In the genomic region with DNA sequence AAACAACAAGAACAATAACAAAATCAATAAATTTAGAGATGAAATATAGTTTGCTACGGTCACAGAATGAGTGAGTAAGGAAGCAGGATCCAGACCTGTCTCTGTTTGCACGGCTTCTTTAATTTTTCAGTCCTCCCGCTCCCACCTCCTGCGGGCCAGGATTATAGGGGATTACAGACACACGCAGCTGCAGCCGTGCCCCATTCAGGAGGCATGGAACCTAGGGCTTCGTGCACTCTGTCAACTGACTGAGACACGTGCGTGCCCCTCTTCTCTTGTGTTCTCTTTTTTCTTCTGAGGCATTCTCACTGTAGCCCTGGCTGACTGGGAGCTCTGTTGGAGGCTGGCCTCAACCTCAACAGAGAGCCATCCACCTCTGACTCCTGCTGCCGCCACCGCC, we compare ENCODE assay signal across 14 mouse cellular contexts. TPM values are rescaled to one million over a fixed set of nuclear protein-coding genes. Genes with fewer than 3 reads are reported as not detected.
DNase-seq lines count a peak whose midpoint lies in the region; ATAC-seq and TF ChIP-seq lines count a peak whose summit lies in the region.
"Had no signal": no experiment of that assay in that cellular context is flagged by ENCODE, and none has a peak within 500 bp of the region (broad histone marks: within the 10 kb centered on the region; RNA-seq: fewer than 3 reads in every experiment).

No protein-coding gene starts in this region.

- no peak for DNase-seq in heart, postnatal 10 days
- DNase-seq in midbrain, embryonic 10.5 days (ENCODE audit: low spot score): peak; percentile 45
- DNase-seq in midbrain, postnatal 0 days (ENCODE audit: low spot score): no peak
- DNase-seq in midbrain, embryonic 11.5 days (ENCODE audit: low spot score, missing footprints): peak; percentile 85
- peak; percentile 14 for DNase-seq in thymus, postnatal 25 days
- DNase-seq in layer of hippocampus, postnatal 14 days (ENCODE audit: low spot score in 2 of 2): no peak
- DNase-seq in ovary, postnatal 10 days (ENCODE audit: low spot score): no peak
- DNase-seq: adrenal gland, postnatal 36 days; cerebellum, adult 2 months; gastrocnemius, postnatal 14 days; kidney, adult 11 months; layer of hippocampus, postnatal 36 days; lung, adult 2 months had no signal

- peaks cover 39% of the 10 kb centered on the region for H3K4me1 ChIP-seq in heart, embryonic 12.5 days (replicated peaks)
- peaks cover 46% of the 10 kb centered on the region for H3K4me1 ChIP-seq in midbrain, embryonic 10.5 days
- peaks cover 10% of the 10 kb centered on the region for H3K4me1 ChIP-seq in midbrain, postnatal 0 days (ENCODE audit: insufficient read depth, low read length)
- peaks cover 19% of the 10 kb centered on the region for H3K4me1 ChIP-seq in midbrain, embryonic 11.5 days (ENCODE audit: control insufficient read depth, insufficient read depth, low read length)

- H3K36me3 ChIP-seq in heart, embryonic 12.5 days: peaks cover 16% of the 10 kb centered on the region
- peaks cover 37% of the 10 kb centered on the region for H3K36me3 ChIP-seq in midbrain, embryonic 10.5 days
- no peaks in the 10 kb centered on the region for H3K36me3 ChIP-seq in midbrain, postnatal 0 days (ENCODE audit: insufficient read depth, low read length)
- no peaks in the 10 kb centered on the region for H3K36me3 ChIP-seq in midbrain, embryonic 11.5 days (ENCODE audit: control insufficient read depth, insufficient read depth, low read length)

- no peaks in the 10 kb centered on the region for H3K9me3 ChIP-seq in heart, embryonic 12.5 days (replicated peaks)
- H3K9me3 ChIP-seq in midbrain, embryonic 10.5 days (replicated peaks): no peaks in the 10 kb centered on the region
- H3K9me3 ChIP-seq in midbrain, postnatal 0 days (ENCODE audit: low read length): no peaks in the 10 kb centered on the region
- no peaks in the 10 kb centered on the region for H3K9me3 ChIP-seq in midbrain, embryonic 11.5 days (ENCODE audit: control insufficient read depth, low read length)

- no peak for ATAC-seq in heart, embryonic 12.5 days (ENCODE audit: insufficient number of reproducible peaks, low FRiP score)
- ATAC-seq in midbrain, postnatal 0 days (ENCODE audit: low FRiP score): no peak
- no peak for ATAC-seq in midbrain, embryonic 11.5 days (ENCODE audit: low FRiP score)

- H3K9ac ChIP-seq in heart, embryonic 12.5 days: peak overlapping the region; percentile 34; the same call in 1 of the 2 replicates
- no peak overlapping the region for H3K9ac ChIP-seq in midbrain, postnatal 0 days (replicated peaks; ENCODE audit: low read length, poor library complexity, severe bottlenecking)
- no peak overlapping the region for H3K9ac ChIP-seq in midbrain, embryonic 11.5 days (ENCODE audit: low read length)

- H3K27ac ChIP-seq in heart, embryonic 12.5 days (ENCODE audit: poor library complexity, severe bottlenecking): no peak overlapping the region
- peak overlapping the region; percentile 50 for H3K27ac ChIP-seq in midbrain, embryonic 10.5 days (replicated peaks)
- no peak overlapping the region for H3K27ac ChIP-seq in midbrain, postnatal 0 days (ENCODE audit: low read depth, low read length)
- H3K27ac ChIP-seq in midbrain, embryonic 11.5 days (ENCODE audit: low read depth, low read length): no peak overlapping the region

- H3K27me3 ChIP-seq in heart, embryonic 12.5 days (replicated peaks): no peaks in the 10 kb centered on the region
- H3K27me3 ChIP-seq in midbrain, embryonic 10.5 days (ENCODE audit: low read depth, poor library complexity, severe bottlenecking): no peaks in the 10 kb centered on the region; the same call in 1 of the 2 replicates
- H3K27me3 ChIP-seq in midbrain, postnatal 0 days (ENCODE audit: insufficient read depth, low read length): no peaks in the 10 kb centered on the region
- no peaks in the 10 kb centered on the region for H3K27me3 ChIP-seq in midbrain, embryonic 11.5 days (ENCODE audit: control insufficient read depth, insufficient read depth, low read length)

- 73% methylated on average over 11 of the region's 11 CpGs for WGBS in heart, embryonic 12.5 days
- 40% methylated on average over 11 of the region's 11 CpGs for WGBS in midbrain, embryonic 10.5 days
- WGBS in midbrain, postnatal 0 days: 29% methylated on average over 11 of the region's 11 CpGs
- WGBS in midbrain, embryonic 11.5 days: 22% methylated on average over 11 of the region's 11 CpGs

- TF ChIP-seq CTCF in midbrain, postnatal 0 days (IDR thresholded peaks at IDR 0.05): no peak

- H3K4me2 ChIP-seq in heart, embryonic 12.5 days: peak overlapping the region; percentile 26
- H3K4me2 ChIP-seq in midbrain, postnatal 0 days (ENCODE audit: low read depth, low read length, poor library complexity, severe bottlenecking): no peak overlapping the region
- no peak overlapping the region for H3K4me2 ChIP-seq in midbrain, embryonic 11.5 days

- intact Hi-C loops in heart, postnatal 10 days (cut with DNase I): no loop called here

- H3K4me3 ChIP-seq in heart, embryonic 12.5 days: no peak overlapping the region
- peak overlapping the region; percentile 17; the same call in 1 of the 2 replicates for H3K4me3 ChIP-seq in midbrain, embryonic 10.5 days
- H3K4me3 ChIP-seq in midbrain, postnatal 0 days (ENCODE audit: low read depth, low read length): no peak overlapping the region
- H3K4me3 ChIP-seq in midbrain, embryonic 11.5 days (ENCODE audit: low read depth, low read length): no peak overlapping the region

RNA-seq across cellular contexts. Expression of a gene that starts 3.7 kb away (rescaled TPM):
- polyA plus RNA-seq in heart, embryonic 12.5 days (2016; fragmentation: Nextera tagmentation; extraction: Ambion mirVana): 57.2 and 58.5 TPM in 2 replicates
- 10 to 100 TPM; 16.7 to 18.8 TPM for total RNA-seq in heart, postnatal 10 days (2021)
- 55.3 and 57.1 TPM in 2 replicates for polyA plus RNA-seq in midbrain, embryonic 10.5 days (2016; fragmentation: Nextera tagmentation; extraction: Ambion mirVana)
- total RNA-seq in midbrain, postnatal 0 days (2014; rRNA removed): 27.8 and 31.8 TPM in 2 replicates
- 17.7 and 19.5 TPM in 2 replicates for polyA plus RNA-seq in midbrain, postnatal 0 days (2015; fragmentation: Nextera tagmentation; extraction: Ambion mirVana)
- polyA plus RNA-seq in midbrain, embryonic 11.5 days (2014; fragmentation: Nextera tagmentation; extraction: Ambion mirVana): 58.8 and 65.6 TPM in 2 replicates
- 10 to 100 TPM; 35.2 to 38.6 TPM for total RNA-seq in layer of hippocampus, postnatal 14 days (2021)

RNA-seq across cellular contexts. Expression of a gene that starts 36.5 kb away (rescaled TPM):
- polyA plus RNA-seq in heart, embryonic 12.5 days (2016; fragmentation: Nextera tagmentation; extraction: Ambion mirVana): 1.2 TPM in 2 replicates
- under 1 TPM; 0.37 to 0.98 TPM for total RNA-seq in heart, postnatal 10 days (2021)
- polyA plus RNA-seq in midbrain, embryonic 10.5 days (2016; fragmentation: Nextera tagmentation; extraction: Ambion mirVana): 0.99 and 1.3 TPM in 2 replicates
- 0.61 and 0.88 TPM in 2 replicates for total RNA-seq in midbrain, postnatal 0 days (2014; rRNA removed)
- 1.3 and 1.6 TPM in 2 replicates for polyA plus RNA-seq in midbrain, postnatal 0 days (2015; fragmentation: Nextera tagmentation; extraction: Ambion mirVana)
- 0.46 and 0.50 TPM in 2 replicates for polyA plus RNA-seq in midbrain, embryonic 11.5 days (2014; fragmentation: Nextera tagmentation; extraction: Ambion mirVana)
- total RNA-seq in layer of hippocampus, postnatal 14 days (2021): under 1 TPM in 1 of 2 experiments, not detected in 1; 0.28 TPM

RNA-seq across cellular contexts. Expression of a gene that starts 41.8 kb away (rescaled TPM):
- 0.34 and 0.46 TPM in 2 replicates for polyA plus RNA-seq in heart, embryonic 12.5 days (2016; fragmentation: Nextera tagmentation; extraction: Ambion mirVana)
- total RNA-seq in heart, postnatal 10 days (2021): not detected
- 0.21 and 2.3 TPM in 2 replicates for polyA plus RNA-seq in midbrain, embryonic 10.5 days (2016; fragmentation: Nextera tagmentation; extraction: Ambion mirVana)
- 17.7 and 21.1 TPM in 2 replicates for total RNA-seq in midbrain, postnatal 0 days (2014; rRNA removed)
- 8.5 and 9.2 TPM in 2 replicates for polyA plus RNA-seq in midbrain, postnatal 0 days (2015; fragmentation: Nextera tagmentation; extraction: Ambion mirVana)
- 5.0 and 6.2 TPM in 2 replicates for polyA plus RNA-seq in midbrain, embryonic 11.5 days (2014; fragmentation: Nextera tagmentation; extraction: Ambion mirVana)
- under 1 TPM in 1 of 2 experiments, not detected in 1; 0.44 TPM for total RNA-seq in layer of hippocampus, postnatal 14 days (2021)
- total RNA-seq: adrenal gland, postnatal 36 days; gastrocnemius, postnatal 14 days had no signal
- polyA plus RNA-seq: lung, adult 2 months had no signal

RNA-seq across cellular contexts. Expression of a gene that starts 55.1 kb away (rescaled TPM):
- 27.2 and 28.0 TPM in 2 replicates for polyA plus RNA-seq in heart, embryonic 12.5 days (2016; fragmentation: Nextera tagmentation; extraction: Ambion mirVana)
- 1 to 10 TPM; 6.5 to 6.7 TPM for total RNA-seq in heart, postnatal 10 days (2021)
- 47.5 and 50.2 TPM in 2 replicates for polyA plus RNA-seq in midbrain, embryonic 10.5 days (2016; fragmentation: Nextera tagmentation; extraction: Ambion mirVana)
- total RNA-seq in midbrain, postnatal 0 days (2014; rRNA removed): 1.6 and 4.1 TPM in 2 replicates
- 1.4 and 2.1 TPM in 2 replicates for polyA plus RNA-seq in midbrain, postnatal 0 days (2015; fragmentation: Nextera tagmentation; extraction: Ambion mirVana)
- polyA plus RNA-seq in midbrain, embryonic 11.5 days (2014; fragmentation: Nextera tagmentation; extraction: Ambion mirVana): 19.7 and 27.2 TPM in 2 replicates
- total RNA-seq in layer of hippocampus, postnatal 14 days (2021): 1 to 10 TPM; 1.2 to 2.6 TPM

Comparison
In these comparisons a context has a peak if more than half of its experiments do, and no peak if none do; other contexts are left out.
1. DNase-seq: peak in midbrain, embryonic 10.5 days (single experiment), midbrain, embryonic 11.5 days (single experiment) and thymus, postnatal 25 days (single experiment); none in heart, postnatal 10 days (0 of 2), midbrain, postnatal 0 days (single experiment), layer of hippocampus, postnatal 14 days (0 of 2) and ovary, postnatal 10 days (single experiment).